Mouse (Mus musculus): ENCODE results near the gene Klhl30. TPM values are rescaled to one million over a fixed set of nuclear protein-coding genes. Genes with fewer than 3 reads are reported as not detected.

The Klhl30 gene
- total RNA-seq, 2 experiments from 2014 or later = 0.10 TPM; not detected in 1

Other genes starting within 250 kb of the Klhl30 start
- under 1 TPM in 1 of 2 experiments, not detected in 1; 0.10 TPM for gene Rbm44, start 205.9 kb upstream of the Klhl30 start, total RNA-seq (2021)
- gene Ramp1, start 171.2 kb upstream of the Klhl30 start, total RNA-seq (2021) = 10 to 100 TPM; 58.6 to 64.0 TPM
- gene Ube2f, start 100.7 kb upstream of the Klhl30 start, total RNA-seq (2021) = 10 to 100 TPM; 45.8 to 48.8 TPM
- 10 to 100 TPM; 18.0 to 22.3 TPM for gene Scly, start 52.7 kb upstream of the Klhl30 start, total RNA-seq (2021)
- gene Espnl, start 28.9 kb upstream of the Klhl30 start, total RNA-seq (2021) = under 1 TPM in 1 of 2 experiments, not detected in 1; 0.07 TPM
- not detected for gene Erfe, start 15.4 kb downstream of the Klhl30 start, total RNA-seq (2021)
- gene Ilkap, start 47.8 kb downstream of the Klhl30 start, total RNA-seq (2021) = 10 to 100 TPM; 62.3 to 63.0 TPM
- 10 to 100 TPM; 13.1 to 16.4 TPM for gene Hes6, start 63.0 kb downstream of the Klhl30 start, total RNA-seq (2021)
- gene Per2, start 108.3 kb downstream of the Klhl30 start, total RNA-seq (2021) = 10 to 100 TPM; 32.2 to 35.2 TPM
- 10 to 100 TPM; 14.3 to 14.6 TPM for gene Traf3ip1, start 143.6 kb downstream of the Klhl30 start, total RNA-seq (2021)
- gene Asb1, start 189.5 kb downstream of the Klhl30 start, total RNA-seq (2021) = 10 to 100 TPM; 39.9 to 43.5 TPM